Mouse (Mus musculus): ENCODE data around the gene Ppp6r2. TPM values are rescaled to one million over a fixed set of nuclear protein-coding genes. Genes with fewer than 3 reads are reported as not detected.

Gene Ppp6r2
- 35.9 and 40.0 TPM in 2 replicates for polyA plus RNA-seq (2014; fragmentation: Nextera tagmentation; extraction: Ambion mirVana)

GRCm38 (mm10) chr15:89210915-89211715 lies at the start of gene Ppp6r2:
Ppp6r2 (plus strand) TSS chr15:89211553.
- DNase-seq (ENCODE audit: low spot score, missing footprints): peak; percentile 99
- peaks cover 4% of the 10 kb centered on the region; the same call in 1 of the 2 replicates for H3K36me3 ChIP-seq (ENCODE audit: control insufficient read depth, insufficient read depth, low read length)
- no peaks in the 10 kb centered on the region for H3K9me3 ChIP-seq (ENCODE audit: control insufficient read depth, low read length)
- H3K4me1 ChIP-seq (ENCODE audit: control insufficient read depth, insufficient read depth, low read length): peaks cover 6% of the 10 kb centered on the region; the same call in 1 of the 2 replicates
- ATAC-seq (ENCODE audit: low FRiP score): peak; percentile 92
- 4% methylated on average over 60 of the region's 73 CpGs for WGBS
- H3K4me2 ChIP-seq: peak within 1 kb of the TSS; percentile 80
- H3K4me3 ChIP-seq (ENCODE audit: low read depth, low read length): peak within 1 kb of the TSS; percentile 68
- peak within 1 kb of the TSS; percentile 94 for H3K9ac ChIP-seq (ENCODE audit: low read length)
- H3K27me3 ChIP-seq (ENCODE audit: control insufficient read depth, insufficient read depth, low read length): no peaks in the 10 kb centered on the region
- H3K27ac ChIP-seq (ENCODE audit: low read depth, low read length): peak within 1 kb of the TSS; percentile 81

GRCm38 (mm10) chr15:89165478-89165877 lies 45.9 kb upstream of the Ppp6r2 start:
- Histone ChIP-seq H3K4me3 (ENCODE audit: low read depth, low read length) (no peak overlapping the region), H3K9ac (ENCODE audit: low read length) (no peak overlapping the region), H3K27me3 (ENCODE audit: control insufficient read depth, insufficient read depth, low read length) (no peaks in the 10 kb centered on the region), H3K27ac (ENCODE audit: low read depth, low read length) (no peak overlapping the region), H3K36me3 (ENCODE audit: control insufficient read depth, insufficient read depth, low read length) (peaks cover 56% of the 10 kb centered on the region), H3K4me2 (no peak overlapping the region), H3K4me1 (ENCODE audit: control insufficient read depth, insufficient read depth, low read length) (peaks cover 13% of the 10 kb centered on the region), H3K9me3 (ENCODE audit: control insufficient read depth, low read length) (no peaks in the 10 kb centered on the region)
- DNase-seq (ENCODE audit: low spot score, missing footprints) (no peak), ATAC-seq (ENCODE audit: low FRiP score) (no peak)
- 93% methylated on average over 12 of the region's 12 CpGs for WGBS

- H3K9me3 ChIP-seq (ENCODE audit: control insufficient read depth, low read length): no peaks in the 10 kb centered on the region
- H3K36me3 ChIP-seq (ENCODE audit: control insufficient read depth, insufficient read depth, low read length): peaks cover 32% of the 10 kb centered on the region
- peaks cover 31% of the 10 kb centered on the region for H3K4me1 ChIP-seq (ENCODE audit: control insufficient read depth, insufficient read depth, low read length)
- no peak overlapping the region for H3K9ac ChIP-seq (ENCODE audit: low read length)
- DNase-seq (ENCODE audit: low spot score, missing footprints) (no peak), ATAC-seq (ENCODE audit: low FRiP score) (no peak)
- H3K27ac ChIP-seq (ENCODE audit: low read depth, low read length): no peak overlapping the region
- no peaks in the 10 kb centered on the region for H3K27me3 ChIP-seq (ENCODE audit: control insufficient read depth, insufficient read depth, low read length)
- no peak overlapping the region for H3K4me3 ChIP-seq (ENCODE audit: low read depth, low read length)
- H3K4me2 ChIP-seq: no peak overlapping the region
- WGBS: 67% methylated on average over 10 of the region's 10 CpGs
Observed at GRCm38 (mm10) chr15:89168922-89169321, 42.4 kb upstream of the Ppp6r2 start.

- Histone ChIP-seq H3K4me1 (ENCODE audit: control insufficient read depth, insufficient read depth, low read length) (peaks cover 36% of the 10 kb centered on the region), H3K9ac (ENCODE audit: low read length) (0 out of 2 replicates have a peak overlapping the region, but pooled peaks have one; percentile 5), H3K4me2 (no peak overlapping the region), H3K36me3 (ENCODE audit: control insufficient read depth, insufficient read depth, low read length) (peaks cover 28% of the 10 kb centered on the region), H3K27ac (ENCODE audit: low read depth, low read length) (no peak overlapping the region), H3K4me3 (ENCODE audit: low read depth, low read length) (no peak overlapping the region), H3K27me3 (ENCODE audit: control insufficient read depth, insufficient read depth, low read length) (no peaks in the 10 kb centered on the region), H3K9me3 (ENCODE audit: control insufficient read depth, low read length) (no peaks in the 10 kb centered on the region)
- DNase-seq (ENCODE audit: low spot score, missing footprints) (peak; percentile 93), ATAC-seq (ENCODE audit: low FRiP score) (peak; percentile 38; the same call in 1 of the 2 replicates)
- WGBS: 7% methylated on average over 10 of the region's 10 CpGs
Observed at GRCm38 (mm10) chr15:89169431-89169830, 41.9 kb upstream of the Ppp6r2 start.

GRCm38 (mm10) chr15:89170102-89170501 lies 41.3 kb upstream of the Ppp6r2 start:
- peaks cover 42% of the 10 kb centered on the region for H3K4me1 ChIP-seq (ENCODE audit: control insufficient read depth, insufficient read depth, low read length)
- WGBS: 66% methylated on average over 3 of the region's 3 CpGs
- 0 out of 2 replicates have a peak overlapping the region, but pooled peaks have one; percentile 5 for H3K9ac ChIP-seq (ENCODE audit: low read length)
- no peak overlapping the region for H3K4me2 ChIP-seq
- no peak overlapping the region for H3K27ac ChIP-seq (ENCODE audit: low read depth, low read length)
- DNase-seq (ENCODE audit: low spot score, missing footprints) (no peak), ATAC-seq (ENCODE audit: low FRiP score) (no peak)
- peaks cover 28% of the 10 kb centered on the region for H3K36me3 ChIP-seq (ENCODE audit: control insufficient read depth, insufficient read depth, low read length)
- H3K4me3 ChIP-seq (ENCODE audit: low read depth, low read length): no peak overlapping the region
- H3K9me3 ChIP-seq (ENCODE audit: control insufficient read depth, low read length): no peaks in the 10 kb centered on the region
- no peaks in the 10 kb centered on the region for H3K27me3 ChIP-seq (ENCODE audit: control insufficient read depth, insufficient read depth, low read length)

- Histone ChIP-seq H3K9ac (ENCODE audit: low read length) (no peak overlapping the region), H3K36me3 (ENCODE audit: control insufficient read depth, insufficient read depth, low read length) (peaks cover 18% of the 10 kb centered on the region)
- 90% methylated on average over 5 of the region's 5 CpGs for WGBS
Observed at GRCm38 (mm10) chr15:89171526-89172051, 39.8 kb upstream of the Ppp6r2 start.

GRCm38 (mm10) chr15:89172276-89172935 lies 38.9 kb upstream of the Ppp6r2 start:
- peak overlapping the region; percentile 68 for H3K9ac ChIP-seq (ENCODE audit: low read length)
- DNase-seq (ENCODE audit: low spot score, missing footprints) (peak; percentile 81), ATAC-seq (ENCODE audit: low FRiP score) (no peak)
- 37% methylated on average over 17 of the region's 17 CpGs for WGBS
- peak overlapping the region; percentile 99 for H3K4me2 ChIP-seq
- H3K4me3 ChIP-seq (ENCODE audit: low read depth, low read length): peak overlapping the region; percentile 52
- H3K4me1 ChIP-seq (ENCODE audit: control insufficient read depth, insufficient read depth, low read length): peaks cover 56% of the 10 kb centered on the region
- no peaks in the 10 kb centered on the region for H3K27me3 ChIP-seq (ENCODE audit: control insufficient read depth, insufficient read depth, low read length)
- H3K27ac ChIP-seq (ENCODE audit: low read depth, low read length): peak overlapping the region; percentile 54; the same call in 1 of the 2 replicates
- H3K36me3 ChIP-seq (ENCODE audit: control insufficient read depth, insufficient read depth, low read length): peaks cover 10% of the 10 kb centered on the region
- H3K9me3 ChIP-seq (ENCODE audit: control insufficient read depth, low read length): no peaks in the 10 kb centered on the region

More at GRCm38 (mm10) chr15:89171526-89172051, 39.8 kb upstream of the Ppp6r2 start:
- no peak overlapping the region for H3K4me3 ChIP-seq (ENCODE audit: low read depth, low read length)
- H3K27ac ChIP-seq (ENCODE audit: low read depth, low read length): no peak overlapping the region
- ATAC-seq (ENCODE audit: low FRiP score) (no peak), DNase-seq (ENCODE audit: low spot score, missing footprints) (peak; percentile 82)
- H3K4me2 ChIP-seq: no peak overlapping the region
- H3K9me3 ChIP-seq (ENCODE audit: control insufficient read depth, low read length): no peaks in the 10 kb centered on the region
- H3K4me1 ChIP-seq (ENCODE audit: control insufficient read depth, insufficient read depth, low read length): peaks cover 49% of the 10 kb centered on the region
- no peaks in the 10 kb centered on the region for H3K27me3 ChIP-seq (ENCODE audit: control insufficient read depth, insufficient read depth, low read length)

GRCm38 (mm10) chr15:89173024-89173905 lies 38.1 kb upstream of the Ppp6r2 start:
- peak overlapping the region; percentile 54 for H3K27ac ChIP-seq (ENCODE audit: low read depth, low read length)
- H3K36me3 ChIP-seq (ENCODE audit: control insufficient read depth, insufficient read depth, low read length): peaks cover 5% of the 10 kb centered on the region; the same call in 1 of the 2 replicates

More at GRCm38 (mm10) chr15:89173024-89173905, 38.1 kb upstream of the Ppp6r2 start:
- Histone ChIP-seq H3K4me1 (ENCODE audit: control insufficient read depth, insufficient read depth, low read length) (peaks cover 65% of the 10 kb centered on the region), H3K4me2 (peak overlapping the region; percentile 99), H3K4me3 (ENCODE audit: low read depth, low read length) (peak overlapping the region; percentile 52), H3K9me3 (ENCODE audit: control insufficient read depth, low read length) (no peaks in the 10 kb centered on the region), H3K9ac (ENCODE audit: low read length) (peak overlapping the region; percentile 68), H3K27me3 (ENCODE audit: control insufficient read depth, insufficient read depth, low read length) (no peaks in the 10 kb centered on the region)
- ATAC-seq (ENCODE audit: low FRiP score): peak; percentile 45
- under 1% methylated on average over 62 of the region's 65 CpGs for WGBS
- DNase-seq (ENCODE audit: low spot score, missing footprints): peak; percentile 95
